Mouse (Mus musculus) granulocyte monocyte progenitor cell, adult 5-6 weeks (primary cell): ENCODE measurements around the gene Hacd4. TPM values are rescaled to one million over a fixed set of nuclear protein-coding genes. Genes with fewer than 3 reads are reported as not detected.

Source experiments
- ATAC-seq: replicated peaks from 2 replicates; pipeline ENCODE4 v1.8.0; 2016; ENCODE audit warnings: mild to moderate bottlenecking, moderate TSS enrichment, inconsistent platforms; ENCODE audit not compliant: poor library complexity, severe bottlenecking
- total RNA-seq, 2 experiments: library from RNA; stranded (forward) in 1 of 2; stranded (reverse) in 1 of 2; fragments of 200-712, 200-1000 nt in 1 of 2; fragments of >200 nt in 1 of 2; fragmentation: Nextera tagmentation in 1 of 2; gene quantifications; 2 replicates each; pipeline ENCODE4 v1.2.3; 2014 to 2017

Gene Hacd4
- total RNA-seq (2014; fragmentation: Nextera tagmentation) (1.8 and 4.9 TPM in 2 replicates), total RNA-seq (2017) (2.7 and 2.8 TPM in 2 replicates)

DNA sequence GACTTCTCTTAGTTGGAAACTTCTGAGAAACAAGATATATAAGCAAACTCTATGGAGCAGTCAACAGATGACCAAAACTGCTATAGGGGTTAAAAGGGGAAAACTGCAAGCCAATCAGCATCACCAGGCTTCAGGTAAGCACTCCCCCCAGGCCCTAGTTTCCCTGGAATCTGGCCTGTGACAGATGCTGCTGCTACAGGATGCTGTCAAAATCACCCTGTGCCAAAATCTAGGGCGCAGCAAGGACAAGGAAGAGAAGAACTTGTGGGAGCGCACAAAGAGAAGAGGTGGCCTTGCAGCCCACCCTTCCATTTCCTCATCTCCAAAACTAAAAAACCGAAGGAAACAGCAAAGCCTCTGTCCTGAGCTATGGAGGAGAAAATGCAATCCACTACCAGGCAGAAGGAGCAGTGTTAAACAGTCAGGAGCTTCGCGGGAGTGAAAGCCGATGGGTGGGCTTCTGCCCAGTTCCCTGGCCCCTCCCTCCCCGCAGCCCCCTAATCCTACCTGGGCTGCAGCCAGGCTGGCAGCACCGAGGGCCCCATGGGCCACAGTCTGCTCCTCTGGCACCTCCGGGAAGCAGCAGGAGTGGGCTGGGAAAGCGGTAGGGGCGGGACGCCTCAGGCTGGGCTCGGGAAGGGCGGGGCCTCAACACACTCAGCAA is at the start of gene Hacd4:
Gene Hacd4 (minus strand): TSS at position 603 of the 664 bp plus-strand sequence.
- peak; percentile 43 for ATAC-seq

DNA sequence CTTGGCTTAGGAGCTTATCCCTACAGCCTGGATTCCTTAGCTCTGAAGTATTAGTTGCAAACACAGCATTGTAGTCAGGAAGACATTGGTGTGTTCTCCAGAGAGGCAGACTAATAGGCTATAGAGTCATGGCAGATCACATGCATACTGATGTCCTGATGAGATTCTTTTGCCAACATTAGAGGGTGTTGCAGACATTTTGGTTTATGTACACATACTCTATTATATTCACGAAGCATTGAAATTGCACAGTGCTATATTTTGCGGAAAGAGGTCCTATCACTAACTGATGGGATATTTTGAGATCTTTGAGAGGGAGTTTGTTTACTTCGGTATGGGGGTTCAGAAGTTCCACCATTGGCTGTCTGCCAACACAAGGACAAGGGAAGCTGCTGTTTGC is 49.4 kb upstream of the Hacd4 start:
- ATAC-seq, result no peak

GRCm38 (mm10) chr4:88480130-88480529 is 41.4 kb upstream of the Hacd4 start:
- ATAC-seq, result peak; percentile 82

DNA sequence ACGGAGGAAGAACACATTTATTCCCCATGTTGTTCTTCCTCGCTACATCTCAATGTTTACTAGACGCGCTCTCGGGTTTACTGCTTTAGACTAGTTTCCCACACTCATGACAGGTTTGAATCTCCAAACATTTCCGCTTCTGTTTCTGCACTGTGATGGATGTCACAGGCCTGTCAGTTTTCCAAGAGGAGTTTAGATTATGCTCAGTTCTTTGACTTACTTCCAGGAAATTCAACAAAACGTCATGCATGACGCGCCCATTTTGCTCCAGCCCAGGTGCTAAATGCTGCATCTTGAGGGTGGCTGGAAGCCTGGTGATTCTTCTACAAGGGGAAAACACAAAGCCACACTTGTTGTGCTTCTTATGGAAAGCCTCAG is 40.1 kb upstream of the Hacd4 start:
- ATAC-seq, result no peak

DNA sequence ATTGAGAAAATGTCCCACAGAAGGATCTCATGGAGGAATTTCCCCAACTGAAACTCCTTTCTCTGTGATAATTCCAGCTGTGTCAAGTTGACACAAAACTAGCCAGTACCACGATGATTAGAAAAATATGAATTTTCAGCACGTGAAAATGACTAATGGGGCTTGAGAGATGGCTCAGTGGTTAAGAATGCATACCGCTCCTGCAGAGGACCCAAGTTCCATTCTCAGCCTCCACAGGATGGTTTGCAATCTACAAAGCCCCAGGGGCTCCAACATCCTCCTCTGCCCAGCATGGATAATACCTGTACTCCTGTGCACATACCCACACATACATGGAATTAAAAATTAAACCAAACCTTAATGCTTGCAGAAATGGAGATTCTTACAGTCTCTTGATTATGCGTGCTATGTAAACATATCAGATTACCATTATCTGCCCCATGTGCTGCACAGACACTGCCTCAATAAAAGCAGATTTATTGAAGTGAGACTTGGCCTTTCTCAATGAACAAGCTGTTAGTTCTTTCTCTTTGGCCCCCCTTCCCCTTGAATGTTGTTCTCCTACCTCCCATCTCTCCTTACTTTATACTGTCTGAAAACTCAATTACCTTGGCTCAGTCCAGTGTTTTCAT is 39.6 kb upstream of the Hacd4 start:
- no peak for ATAC-seq

DNA sequence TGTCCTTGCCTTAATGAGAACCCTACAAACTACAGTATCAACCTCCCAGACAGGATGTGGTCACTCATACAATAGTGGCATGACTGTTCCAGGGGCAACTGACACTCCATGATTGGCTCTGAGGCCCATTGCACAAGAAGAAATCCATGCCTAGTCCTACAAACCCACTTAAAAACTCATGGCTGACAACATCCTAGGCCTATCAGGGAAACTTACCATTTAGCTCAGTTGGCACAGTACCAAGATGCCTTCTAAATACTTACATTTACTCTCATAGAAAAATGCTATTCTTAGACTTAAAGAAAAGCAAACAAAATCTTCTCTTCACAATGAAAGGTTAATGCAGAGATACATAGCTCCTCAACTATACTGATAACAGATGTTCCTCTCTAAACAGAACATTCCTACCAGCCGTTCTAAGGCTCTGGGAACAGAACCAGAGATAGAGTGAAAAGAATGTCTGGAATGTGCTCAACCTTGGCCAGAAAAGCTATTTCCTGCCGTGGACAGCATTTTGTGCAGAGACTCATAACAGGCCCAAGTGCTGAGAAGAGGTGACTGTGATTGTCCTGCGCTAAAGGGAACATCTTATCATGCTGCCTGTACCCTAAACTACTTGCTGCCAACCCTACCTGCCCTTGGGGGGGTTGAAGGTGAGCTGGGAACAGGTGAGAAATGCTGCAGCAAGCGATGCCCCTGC is 37.9 kb upstream of the Hacd4 start:
- no peak for ATAC-seq

- no peak for ATAC-seq
Measured at GRCm38 (mm10) chr4:88476084-88476483, 37.4 kb upstream of the Hacd4 start.

DNA sequence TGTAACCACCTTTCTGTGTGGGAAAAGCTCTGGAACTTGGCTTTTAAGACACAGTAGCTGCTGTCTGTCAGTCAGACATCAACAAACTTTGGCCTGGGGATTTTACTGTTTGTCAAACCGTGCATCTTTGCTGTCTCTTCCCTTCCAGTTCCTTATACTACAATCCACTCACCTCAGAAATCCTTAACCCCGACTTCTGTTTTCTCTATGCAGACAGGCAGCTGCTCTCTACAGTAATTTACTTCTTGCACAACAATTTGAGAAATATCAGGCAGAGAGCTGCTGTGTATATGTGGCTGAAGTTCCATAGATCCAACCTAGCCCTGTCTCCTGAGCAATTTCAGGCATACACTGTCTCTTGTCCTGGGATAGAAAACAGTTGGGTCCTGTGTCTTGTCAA is 32.8 kb upstream of the Hacd4 start:
- peak; percentile 82 for ATAC-seq

DNA sequence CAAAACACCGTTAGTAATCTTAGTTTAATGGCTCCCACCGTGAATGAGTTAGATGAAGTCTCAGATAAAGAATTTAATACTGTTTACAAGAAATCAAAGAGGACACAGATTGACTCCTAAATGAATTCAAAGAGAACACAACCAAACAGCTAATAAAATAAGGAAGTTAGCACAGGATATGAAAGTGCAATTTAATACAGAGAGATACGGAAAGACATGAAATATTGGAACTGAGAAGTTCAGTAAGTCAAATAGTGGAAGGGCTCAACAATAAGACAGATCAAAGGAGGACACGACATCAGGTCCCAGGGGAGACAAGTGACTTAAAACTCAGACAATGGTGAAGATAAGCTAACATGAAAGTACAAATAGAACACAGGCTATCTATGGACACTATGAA is 25.8 kb upstream of the Hacd4 start:
- peak; percentile 79 for ATAC-seq

GRCm38 (mm10) chr4:88462981-88463646 is 24.4 kb upstream of the Hacd4 start:
- ATAC-seq, result no peak

DNA sequence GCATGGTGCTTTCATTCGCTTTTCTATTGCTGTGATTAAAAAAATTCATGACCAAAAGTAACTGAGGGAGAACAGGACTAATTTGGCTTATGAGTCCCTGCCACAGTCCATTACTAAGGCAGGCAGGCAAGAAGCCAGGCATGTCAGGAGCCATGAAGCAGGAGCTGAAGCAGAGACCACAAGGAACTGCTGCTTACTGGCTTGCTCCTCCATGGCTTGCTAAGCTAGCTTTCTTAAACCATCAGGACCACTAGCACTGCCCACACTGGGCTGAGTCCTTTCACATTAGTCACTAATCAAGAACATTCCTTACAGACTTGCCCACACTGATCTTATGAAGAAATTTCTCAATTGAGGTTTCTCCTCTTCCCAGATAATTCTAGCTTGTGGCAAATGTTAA is 23.8 kb upstream of the Hacd4 start:
- no peak for ATAC-seq

DNA sequence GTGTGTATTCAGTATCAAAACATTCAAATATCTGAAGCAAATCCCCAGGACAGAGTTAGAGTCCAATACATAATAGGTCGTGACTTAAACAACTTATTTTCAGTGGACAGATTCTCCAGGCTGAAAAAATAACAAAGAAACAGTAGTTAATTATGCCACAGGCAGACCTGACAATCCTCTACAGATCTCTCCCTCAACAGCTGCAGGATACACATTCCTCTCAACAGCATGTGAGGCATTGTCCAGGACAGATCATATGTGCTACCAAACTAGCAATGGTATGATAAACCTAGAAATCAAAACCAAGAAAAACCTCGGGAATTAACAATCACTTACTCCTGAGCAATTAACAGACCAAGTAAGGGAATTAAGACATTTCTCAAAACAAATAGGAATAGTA is 22.6 kb upstream of the Hacd4 start:
- no peak for ATAC-seq

- peak; percentile 98 for ATAC-seq
Measured at GRCm38 (mm10) chr4:88458673-88459072, 19.9 kb upstream of the Hacd4 start.

DNA sequence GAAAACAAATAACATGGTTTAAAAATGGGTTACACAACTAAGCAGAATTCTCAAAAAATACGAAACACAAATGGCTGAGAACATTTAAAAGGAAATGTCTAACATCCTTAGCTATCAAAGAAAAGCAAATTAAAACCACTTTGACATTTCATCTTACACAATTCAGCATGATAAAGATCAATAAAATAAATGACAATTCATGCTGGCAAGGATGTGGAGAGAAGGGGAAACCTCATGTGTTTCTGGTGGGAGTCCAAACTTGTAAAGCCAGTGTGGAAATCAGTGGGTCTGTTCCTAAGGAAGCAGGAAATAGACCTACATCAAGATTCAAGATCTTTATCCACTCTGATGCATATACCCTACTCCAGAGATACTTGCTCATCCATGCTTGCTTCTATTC is 19.4 kb upstream of the Hacd4 start:
- peak; percentile 25; the same call in 1 of the 2 replicates for ATAC-seq

DNA sequence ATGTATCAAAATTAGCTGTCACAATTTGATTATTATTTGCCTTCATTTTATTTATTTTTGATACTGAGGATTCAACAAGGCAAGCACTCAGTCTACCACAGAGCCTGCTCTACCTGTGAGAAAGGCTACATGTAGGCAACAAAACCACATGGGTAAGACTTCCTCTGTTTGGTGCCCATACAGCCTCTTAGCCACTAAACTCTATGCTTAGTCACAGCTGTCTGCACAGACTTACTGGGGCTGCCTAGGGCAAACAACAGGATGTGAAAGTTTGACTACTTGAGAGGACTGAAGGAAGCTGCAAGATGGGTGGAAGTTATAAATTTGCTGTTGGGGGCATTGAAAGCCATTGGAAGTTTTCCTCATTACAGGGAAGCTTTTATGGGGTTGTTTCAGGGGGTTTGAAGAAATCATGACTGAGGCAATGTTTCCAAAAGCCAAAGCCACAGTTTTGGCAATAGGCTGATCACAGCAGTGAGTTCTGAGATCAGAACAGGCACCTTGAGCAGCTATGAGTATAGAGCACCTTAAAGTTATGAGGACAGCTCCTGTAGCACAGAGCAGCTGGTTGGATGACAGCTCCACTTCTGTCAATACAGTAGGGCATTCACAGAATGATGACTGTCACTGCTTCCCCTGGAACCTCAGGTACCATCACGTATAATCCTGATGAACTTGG is 11.5 kb upstream of the Hacd4 start:
- peak; percentile 100 for ATAC-seq

DNA sequence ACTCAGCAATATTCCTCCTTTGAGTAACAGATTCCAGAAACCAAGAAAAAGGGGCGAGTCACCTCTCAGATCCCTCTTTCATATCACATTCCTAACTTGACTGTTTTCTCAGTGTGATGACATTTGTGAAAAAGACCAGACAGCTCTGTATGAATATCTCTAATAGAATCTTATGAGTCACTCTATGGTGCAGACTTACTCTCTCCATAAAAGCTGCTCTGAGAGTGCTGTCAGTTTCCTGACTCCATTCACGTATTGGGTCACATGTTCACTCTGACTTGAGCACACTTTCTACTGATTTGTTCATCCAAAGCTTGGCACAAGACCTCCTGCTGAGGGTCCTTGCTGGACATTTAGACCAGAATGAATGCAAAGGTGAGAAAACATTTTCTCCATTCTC is 10.2 kb upstream of the Hacd4 start:
- no peak for ATAC-seq

- no peak for ATAC-seq
Measured at GRCm38 (mm10) chr4:88440814-88441213, 2.1 kb upstream of the Hacd4 start.

GRCm38 (mm10) chr4:88439669-88440123 is 968 bp upstream of the Hacd4 start:
- ATAC-seq, result peak; percentile 97

DNA sequence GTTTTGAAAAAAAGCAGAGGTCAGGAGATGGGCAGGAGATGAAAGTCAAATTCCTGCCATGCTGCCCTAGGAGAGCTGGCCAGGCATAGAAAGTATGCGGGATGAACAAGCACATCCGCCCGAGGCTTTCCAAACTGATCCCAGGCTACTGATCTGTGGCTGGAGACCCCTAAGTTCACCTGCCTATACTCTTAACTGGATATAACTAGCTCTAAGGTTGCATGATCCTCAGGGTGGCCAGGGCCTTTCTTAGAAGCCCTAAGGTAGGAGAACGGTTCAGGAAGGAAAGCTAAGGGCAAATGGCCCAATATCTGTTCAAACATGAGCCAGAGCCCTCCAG is 232 bp upstream of the Hacd4 start:
- no peak for ATAC-seq

- 0 out of 2 replicates have a peak, but pooled peaks have one; percentile 18 for ATAC-seq
Measured at GRCm38 (mm10) chr4:88437917-88438316, 811 bp downstream of the Hacd4 start.
